Mouse (Mus musculus): ENCODE measurements around the gene Pnma3. TPM values are rescaled to one million over a fixed set of nuclear protein-coding genes. Genes with fewer than 3 reads are reported as not detected.

The Pnma3 gene
- total RNA-seq (2023): not detected

GRCm38 (mm10) chrX:73064415-73064793, at the start of gene Pnma3:
Pnma3 (plus strand) TSS chrX:73064787.

DNA sequence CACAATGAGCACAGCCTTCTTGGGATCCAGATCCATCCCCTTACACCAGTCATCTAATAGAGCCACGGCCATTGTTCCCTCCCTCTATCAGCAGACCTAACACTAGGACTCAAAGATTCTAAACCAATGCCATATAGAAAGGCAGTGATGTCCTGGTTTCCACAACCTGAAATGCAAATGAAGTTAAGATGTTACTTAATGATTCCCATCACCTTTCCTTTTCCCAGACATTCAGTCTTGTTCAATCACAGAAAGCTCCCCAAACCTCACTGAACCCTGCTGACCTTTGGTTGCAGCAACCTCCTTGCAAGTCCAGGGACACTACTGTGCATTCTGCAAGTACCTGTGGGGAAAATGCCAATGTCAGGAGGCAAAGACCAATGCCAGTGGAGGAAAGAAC, 27.6 kb upstream of the Pnma3 start, which contains the start of gene Pnma5:
TSS of gene Pnma5 (minus strand) at position 101 of the 400 bp plus-strand sequence.

GRCm38 (mm10) chrX:73082267-73083055, 17.9 kb downstream of the Pnma3 start, which contains the start of gene Xlr4a:
Xlr4a (minus strand) TSS chrX:73082478.

GRCm38 (mm10) chrX:73096941-73097508, 32.4 kb downstream of the Pnma3 start, which contains the start of gene Xlr3a:
Xlr3a (minus strand) TSS chrX:73097095.

GRCm38 (mm10) chrX:73116747-73117146, 52.2 kb downstream of the Pnma3 start, which contains the start of gene Gm14685:
Gm14685 (plus strand) TSS chrX:73117047.

Other genes starting within 250 kb of the Pnma3 start
- gene Gabrq, start 239.6 kb upstream of the Pnma3 start, total RNA-seq (2023): not detected
- 10 to 100 TPM; 39.0 to 41.0 TPM for gene Cetn2, start 146.4 kb upstream of the Pnma3 start, total RNA-seq (2023)
- 10 to 100 TPM; 13.8 to 15.8 TPM for gene Nsdhl, start 146.2 kb upstream of the Pnma3 start, total RNA-seq (2023)
- under 1 TPM in 1 of 2 experiments, not detected in 1; 0.35 TPM for gene Zfp185, start 77.4 kb upstream of the Pnma3 start, total RNA-seq (2023)
- gene Pnma5, start 27.7 kb upstream of the Pnma3 start, total RNA-seq (2023): 1 to 10 TPM; 2.1 to 2.7 TPM
- 10 to 100 TPM; 53.0 to 54.4 TPM for gene Xlr4a, start 17.7 kb downstream of the Pnma3 start, total RNA-seq (2023)
- gene Xlr3a, start 32.3 kb downstream of the Pnma3 start, total RNA-seq (2023): 1 to 10 TPM in 1 of 2 experiments, not detected in 1; 1.1 TPM
- not detected for gene Gm14685, start 52.3 kb downstream of the Pnma3 start, total RNA-seq (2023)
- not detected for gene Xlr5b, start 84.0 kb downstream of the Pnma3 start, total RNA-seq (2023)
- under 1 TPM in 1 of 2 experiments, not detected in 1; 0.74 TPM for gene DXBay18, start 84.7 kb downstream of the Pnma3 start, total RNA-seq (2023)
- gene Spin2d, start 112.2 kb downstream of the Pnma3 start, total RNA-seq (2023): not detected
- 10 to 100 TPM; 11.0 to 16.1 TPM for gene Xlr3b, start 127.4 kb downstream of the Pnma3 start, total RNA-seq (2023)
- 100 to 1,000 TPM; 100 to 102 TPM for gene Xlr4b, start 149.5 kb downstream of the Pnma3 start, total RNA-seq (2023)
- 10 to 100 TPM; 16.0 to 17.0 TPM for gene F8a, start 163.5 kb downstream of the Pnma3 start, total RNA-seq (2023)
- 10 to 100 TPM; 51.9 to 63.0 TPM for gene Xlr4c, start 178.3 kb downstream of the Pnma3 start, total RNA-seq (2023)
- gene Xlr3c, start 200.6 kb downstream of the Pnma3 start, total RNA-seq (2023): not detected
- gene Xlr5a, start 228.2 kb downstream of the Pnma3 start, total RNA-seq (2023): not detected
- gene Xlr5c, start 228.2 kb downstream of the Pnma3 start, total RNA-seq (2023): not detected

All from T-cell, adult 66 days (primary cell).